Mouse (Mus musculus) small intestine, adult 2 months (tissue): ENCODE data around the gene Syvn1.

Experiments used
- CTCF ChIP-seq: fragments of 200-500 bp; IDR thresholded peaks from 2 replicates; pipeline ENCODE4 v1.5.1; 2012; ENCODE audit warnings: low read depth, mild to moderate bottlenecking, control low read depth, inconsistent platforms, low read length, moderate library complexity, mixed read lengths; ENCODE audit not compliant: insufficient replicate concordance, insufficient read length; ENCODE audit errors: extremely low read depth
- POLR2A ChIP-seq: fragments of 200-500 bp; IDR thresholded peaks from 2 replicates; pipeline ENCODE4 v1.6.1; 2012; ENCODE audit warnings: low read depth, mild to moderate bottlenecking, control low read depth, inconsistent platforms, low read length, moderate library complexity

DNA sequence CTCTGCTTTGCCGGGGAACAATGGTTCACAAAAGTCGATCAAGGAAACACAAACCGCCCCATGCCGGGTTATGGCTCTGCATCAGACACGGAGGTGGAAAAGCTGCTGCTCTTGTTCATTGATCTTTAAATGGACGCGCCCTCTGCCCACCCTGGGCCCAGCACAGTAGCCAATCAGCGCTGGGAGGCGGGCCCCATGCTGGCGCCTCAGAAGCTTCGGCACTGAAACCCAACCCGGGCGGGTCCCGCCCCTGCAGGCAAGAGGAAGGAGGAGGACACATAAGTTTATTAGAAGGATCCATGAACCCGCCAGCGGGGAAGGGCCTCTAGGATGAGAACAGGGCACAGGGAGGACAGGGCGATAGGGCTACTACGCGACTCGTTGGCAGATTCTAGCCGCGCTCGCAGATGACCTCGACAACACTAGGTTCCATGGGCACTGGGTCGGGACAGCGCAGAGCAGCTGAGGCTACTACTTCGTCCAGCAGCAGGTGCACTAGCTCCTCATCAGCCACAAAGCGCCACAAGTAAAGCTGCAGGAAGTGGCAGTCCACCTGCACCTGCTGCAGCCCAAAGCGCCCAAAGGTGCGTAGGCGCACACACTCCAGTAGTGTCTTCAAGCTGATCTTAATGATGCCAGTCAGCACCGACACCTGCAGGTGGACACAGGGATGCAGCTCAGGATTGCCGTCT lies 21.5 kb downstream of the Syvn1 start, which contains the start of gene Tm7sf2:
- TF ChIP-seq CTCF: no peak
- peak; percentile 40 for TF ChIP-seq POLR2A
